Mouse (Mus musculus) E14TG2a.4 (cell line): ENCODE data around the gene Kcnip1.

Experiments used
- CTCF ChIP-seq: conservative IDR thresholded peaks from 2 replicates; pipeline ENCODE4 v1.5.1; 2014; ENCODE audit warnings: low read length
- NANOG ChIP-seq: IDR thresholded peaks from 2 replicates; pipeline ENCODE4 v1.6.1; 2014; ENCODE audit warnings: borderline replicate concordance, low read length, mixed read lengths

DNA sequence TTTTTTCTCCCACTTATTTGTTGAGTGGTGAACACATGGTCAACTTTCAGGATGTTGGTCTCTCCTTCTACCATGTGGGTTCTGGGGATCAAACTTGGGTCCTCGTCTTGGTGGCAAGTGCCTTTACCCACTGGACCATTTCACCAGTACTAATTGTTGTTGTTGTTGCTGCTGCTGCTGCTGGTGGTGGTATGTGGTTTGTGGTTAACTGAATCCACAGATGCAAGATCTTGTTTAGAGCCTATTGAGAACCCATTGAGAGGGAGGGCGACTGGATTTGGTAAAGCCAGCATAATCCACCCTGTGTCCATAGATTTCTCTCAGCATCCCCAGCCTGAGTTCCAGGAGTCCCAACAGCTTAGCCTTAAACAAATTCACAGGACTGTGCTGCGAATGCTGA is 7.5 kb upstream of the Kcnip1 start:
- TF ChIP-seq CTCF = no peak
- TF ChIP-seq NANOG = no peak
